Mouse (Mus musculus): Measurements from ENCODE around the gene Aptx.

Aptx gene

DNA sequence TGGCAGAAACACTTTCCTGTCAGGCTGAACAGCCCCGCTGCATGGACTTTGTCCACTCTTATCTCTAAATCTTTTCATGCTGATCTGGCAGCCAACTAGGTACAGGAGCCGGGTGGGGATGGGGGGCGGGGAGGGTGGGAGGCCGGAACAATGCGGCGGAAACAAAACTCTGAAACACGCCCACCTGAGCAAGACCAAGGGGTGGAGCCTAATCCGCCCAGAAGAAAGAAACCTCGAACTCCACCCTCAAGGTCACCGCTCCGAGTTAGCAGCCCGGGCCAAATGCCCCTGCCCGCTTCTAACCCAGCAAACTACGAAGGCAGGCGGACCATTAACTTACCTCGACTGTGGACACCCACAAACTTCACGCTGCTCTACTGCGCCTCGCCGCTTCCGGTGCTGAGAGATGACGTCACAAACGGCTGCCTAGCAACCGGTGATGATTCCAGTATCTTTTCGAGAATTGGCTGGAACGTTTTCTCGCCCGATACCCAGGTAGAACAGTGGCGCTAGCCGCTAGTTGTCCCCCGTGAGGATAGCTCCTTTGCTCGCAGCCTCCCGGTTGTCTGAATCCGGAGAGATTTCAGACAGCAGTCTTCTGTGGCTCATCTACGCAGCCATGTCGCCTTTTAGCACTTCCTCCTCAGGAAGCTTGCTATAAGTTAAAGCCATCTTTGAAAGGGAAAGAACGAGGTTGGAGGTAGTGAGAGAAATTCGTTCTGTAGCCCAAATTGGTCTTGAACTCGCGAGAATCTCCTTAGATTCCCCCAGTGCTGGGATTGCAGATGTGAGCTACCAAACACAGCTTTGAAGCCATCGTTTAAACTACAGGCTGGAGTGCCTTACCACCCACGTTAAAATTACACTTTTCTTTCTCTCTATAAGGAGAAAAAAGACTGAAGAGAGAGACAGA, at the start of gene Aptx:
Gene Aptx, minus strand, starts transcription at position 398 of the 913 bp plus-strand sequence.
- in situ Hi-C loops (cut with MboI, MseI): loop anchor here (10.0 kb wide), 3 partner anchors 438 to 1042 kb away; partner anchors contain the start of genes Kif24, Nudt2, Smim27 and Topors

DNA sequence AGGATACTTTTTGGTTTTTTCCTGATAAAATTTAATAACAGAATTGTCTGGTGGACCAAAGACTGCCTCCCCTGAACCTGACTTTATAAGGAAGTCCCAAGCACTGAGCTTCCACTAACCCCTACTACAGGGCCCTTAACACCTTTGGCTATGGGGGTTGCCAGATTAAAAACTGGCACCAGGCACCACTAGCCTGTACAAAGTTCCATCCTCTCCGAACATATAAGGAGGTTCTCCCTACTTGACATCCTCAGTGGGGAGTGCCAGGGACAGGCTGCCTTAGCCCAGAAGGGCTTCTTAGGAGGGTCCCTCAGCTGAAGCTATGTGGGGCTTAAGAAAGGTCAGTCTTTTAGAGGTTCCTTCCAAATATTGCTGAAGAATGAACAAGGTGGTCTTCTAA, 32.4 kb upstream of the Aptx start:
- in situ Hi-C loops (cut with MboI, MseI): loop anchor here (10.0 kb wide), 1 partner anchor 469 kb away; no protein-coding TSS in a partner anchor

DNA sequence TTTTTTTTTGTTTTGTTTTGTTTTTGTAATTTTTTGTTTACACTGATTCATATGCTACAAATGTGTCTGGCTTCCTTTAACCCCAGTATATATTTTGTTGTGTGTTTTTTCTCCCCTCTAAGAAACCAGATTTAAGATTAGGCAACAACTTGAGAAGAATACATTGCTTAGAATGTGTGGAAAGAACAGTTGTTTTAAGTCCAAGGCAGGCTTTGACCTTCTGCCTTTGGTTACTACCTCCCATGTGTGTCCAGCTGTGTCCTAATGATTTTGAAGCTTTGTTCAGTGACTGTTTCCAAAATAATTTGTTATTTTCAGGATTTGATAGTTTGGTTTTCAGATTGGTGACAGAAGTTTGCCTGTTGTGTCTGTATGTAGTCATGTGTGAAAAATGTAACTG, 28.3 kb upstream of the Aptx start:
- in situ Hi-C loops (cut with MboI, MseI): loop anchor here (10.0 kb wide), 1 partner anchor 474 kb away; no protein-coding TSS in a partner anchor

- in situ Hi-C loops (cut with MboI, MseI): no loop called here
Measured at GRCm38 (mm10) chr4:40727247-40727646, 24.3 kb upstream of the Aptx start.

DNA sequence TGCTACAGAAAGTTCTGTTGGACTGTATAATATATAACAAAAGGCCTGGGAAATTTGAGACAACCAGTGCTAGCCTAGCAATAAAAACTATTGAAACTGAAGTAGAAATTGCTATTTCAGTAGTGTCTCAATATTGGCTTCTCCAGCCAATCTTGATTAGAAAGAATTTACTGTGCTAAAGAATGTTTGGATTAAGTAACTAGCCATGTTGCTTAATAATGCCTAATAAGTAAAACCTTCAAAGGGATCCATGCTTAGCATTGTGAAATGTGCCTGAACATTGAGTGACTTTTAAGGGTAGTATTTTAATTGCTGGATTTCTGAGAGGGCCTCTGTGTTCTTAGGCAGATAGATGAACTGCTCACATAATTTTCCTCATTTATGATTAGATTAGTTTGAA, 22.6 kb upstream of the Aptx start:
- in situ Hi-C loops (cut with MboI, MseI): no loop called here

DNA sequence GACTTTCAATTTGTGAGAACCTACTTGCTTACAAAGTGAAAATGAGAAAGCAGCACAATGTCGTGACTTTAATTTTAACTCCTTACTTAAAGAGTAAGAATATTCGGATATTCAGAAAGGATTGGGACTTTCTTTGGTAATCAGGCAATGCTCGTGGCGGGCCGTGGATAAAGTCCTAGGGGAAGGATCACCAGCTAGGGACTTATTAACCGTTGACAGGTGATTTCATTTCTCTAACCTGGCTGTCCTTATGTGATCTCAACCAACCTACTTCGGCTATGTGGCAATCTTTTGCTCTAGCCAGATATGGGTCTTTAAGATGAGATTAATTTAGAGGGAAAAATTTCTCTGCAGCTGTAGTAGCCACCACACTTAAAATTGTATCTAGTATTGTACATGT, 22.1 kb upstream of the Aptx start:
- in situ Hi-C loops (cut with MboI, MseI): no loop called here

DNA sequence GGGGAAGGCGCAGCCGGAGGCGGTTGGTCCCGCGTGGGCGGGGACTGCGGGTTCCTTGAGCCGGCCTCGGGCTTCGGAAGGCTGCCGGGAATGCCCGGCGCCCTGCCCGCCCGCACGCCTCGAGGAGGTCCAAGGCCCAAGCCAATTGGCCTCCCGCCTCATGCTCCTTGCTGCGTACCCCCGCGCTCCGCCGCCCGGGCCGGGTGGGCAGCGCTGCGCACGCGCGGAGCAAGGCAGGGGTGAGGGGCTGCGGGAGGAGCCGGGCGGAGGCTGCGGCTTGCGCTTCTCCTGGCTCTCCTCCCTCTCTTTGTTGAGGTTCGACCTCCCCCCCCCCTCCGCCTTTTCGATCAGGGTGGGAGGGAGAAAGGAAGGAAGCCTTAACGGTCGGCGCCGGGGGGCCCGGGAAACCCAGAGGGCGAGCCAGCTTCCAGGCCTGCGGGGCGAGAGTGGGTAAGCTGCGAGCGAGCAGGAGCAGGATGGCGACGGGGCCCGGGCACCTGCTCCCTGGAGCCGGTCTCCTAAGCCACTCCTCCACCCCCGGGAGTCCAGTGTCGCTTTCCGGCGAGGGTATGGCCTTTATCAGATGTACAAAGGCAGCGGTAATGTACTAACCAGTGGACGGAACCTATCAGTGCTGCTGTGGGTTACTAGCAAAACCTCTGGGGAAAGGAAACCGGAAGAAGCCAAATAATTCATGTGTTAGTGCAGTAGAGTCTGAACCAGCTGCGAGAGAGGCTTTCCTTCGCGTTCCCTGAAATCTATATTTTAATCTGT, 19.9 kb upstream of the Aptx start:
- in situ Hi-C loops (cut with MboI, MseI): no loop called here

DNA sequence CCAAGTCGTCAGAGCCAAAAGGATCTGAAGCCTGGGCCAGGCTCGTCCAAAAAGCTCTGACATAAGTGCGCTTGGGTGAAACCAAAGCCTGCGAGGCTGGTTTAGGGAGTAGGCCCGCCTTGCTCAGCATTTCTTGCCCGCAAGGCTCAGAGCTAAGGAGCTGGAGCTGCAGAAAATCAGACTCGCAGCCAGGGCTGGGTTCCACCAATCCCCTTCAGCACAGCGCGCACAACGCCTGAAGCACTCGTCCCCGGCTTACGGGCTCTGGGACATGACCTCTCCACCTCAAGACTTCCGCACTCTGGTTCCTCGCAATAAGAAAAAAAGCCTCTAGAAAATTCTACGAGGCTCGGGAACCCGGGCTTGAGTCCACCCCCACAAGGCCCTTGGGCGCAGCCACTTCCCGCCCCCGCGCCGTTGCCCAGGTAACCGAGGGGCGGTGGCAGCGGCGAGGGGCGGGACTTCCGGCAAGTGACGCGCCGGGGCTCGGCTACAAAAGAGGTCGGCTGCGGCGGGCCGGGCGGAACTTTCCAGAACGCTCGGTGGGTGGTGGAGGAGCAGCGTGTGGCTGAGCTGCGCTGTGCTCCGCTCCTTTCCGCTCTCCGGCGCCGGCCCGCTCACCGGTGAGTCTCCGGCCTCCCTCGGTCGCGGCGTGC, 19.1 kb upstream of the Aptx start, which contains the start of gene Dnaja1:
Gene Dnaja1, plus strand, starts transcription at position 140 of the 656 bp plus-strand sequence.
- in situ Hi-C loops (cut with MboI, MseI): no loop called here

GRCm38 (mm10) chr4:40720910-40721309, 17.9 kb upstream of the Aptx start:
- in situ Hi-C loops (cut with MboI, MseI): no loop called here

GRCm38 (mm10) chr4:40717141-40717540, 14.1 kb upstream of the Aptx start:
- in situ Hi-C loops (cut with MboI, MseI): no loop called here

DNA sequence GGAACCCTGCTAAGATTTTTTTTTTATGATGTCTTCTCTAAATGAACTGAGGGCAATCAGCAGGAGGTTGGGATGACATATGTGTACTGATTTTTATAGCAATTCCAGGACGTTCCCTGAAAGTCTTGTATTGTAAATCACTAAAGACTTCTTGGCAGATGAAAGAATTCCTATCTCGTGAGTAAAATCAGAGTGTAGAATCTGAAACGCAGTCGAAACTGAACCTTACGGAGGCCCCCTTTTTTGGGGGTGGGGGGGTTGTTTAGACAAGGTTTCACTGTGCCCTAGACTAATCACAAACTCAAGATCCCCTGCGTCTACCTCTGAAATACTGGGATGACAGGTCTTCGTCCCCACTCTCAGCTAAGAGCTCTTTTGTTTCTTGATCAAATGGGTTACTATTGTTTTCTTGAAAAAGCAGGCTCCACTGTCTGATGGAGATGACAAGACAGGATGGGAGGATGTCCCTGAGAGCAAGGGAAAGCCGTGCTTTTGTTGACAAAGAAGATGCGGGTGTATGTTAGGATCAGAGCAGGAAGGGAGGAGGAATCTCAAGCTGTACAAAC, 799 bp upstream of the Aptx start:
- in situ Hi-C loops (cut with MboI, MseI): loop anchor here (10.0 kb wide), 3 partner anchors 439 to 1041 kb away; partner anchors contain the start of genes Kif24, Nudt2, Smim27 and Topors

GRCm38 (mm10) chr4:40701796-40702195, 1.2 kb downstream of the Aptx start:
- in situ Hi-C loops (cut with MboI, MseI): loop anchor here (10.0 kb wide), 3 partner anchors 437 to 1043 kb away; partner anchors contain the start of genes Kif24, Nudt2, Smim27 and Topors

DNA sequence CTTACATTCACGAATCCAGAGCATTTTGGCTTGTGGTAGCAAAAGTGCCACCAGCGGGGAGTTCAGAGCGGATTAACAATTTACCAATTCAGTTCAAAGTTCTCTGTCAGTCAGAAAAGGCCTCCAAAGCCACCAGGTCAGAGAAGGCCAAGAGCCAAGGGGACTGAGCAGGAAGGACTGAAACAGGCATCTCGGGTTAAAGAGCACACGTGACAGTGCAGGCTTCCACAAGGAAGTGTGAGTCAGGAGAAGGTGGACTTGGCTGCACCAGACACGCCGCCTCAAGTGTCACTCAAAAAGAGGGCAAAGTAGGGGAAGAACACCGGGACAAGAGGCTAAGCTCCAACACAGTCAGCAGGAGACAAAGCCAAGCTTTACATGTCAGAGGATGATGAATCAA, 2.8 kb downstream of the Aptx start:
- in situ Hi-C loops (cut with MboI, MseI): loop anchor here (10.0 kb wide), 3 partner anchors 435 to 1045 kb away; partner anchors contain the start of genes Kif24, Nudt2, Smim27 and Topors

- in situ Hi-C loops (cut with MboI, MseI): no loop called here
Measured at GRCm38 (mm10) chr4:40697059-40697458, 5.9 kb downstream of the Aptx start.

GRCm38 (mm10) chr4:40691100-40691499, 11.9 kb downstream of the Aptx start:
- in situ Hi-C loops (cut with MboI, MseI): no loop called here

DNA sequence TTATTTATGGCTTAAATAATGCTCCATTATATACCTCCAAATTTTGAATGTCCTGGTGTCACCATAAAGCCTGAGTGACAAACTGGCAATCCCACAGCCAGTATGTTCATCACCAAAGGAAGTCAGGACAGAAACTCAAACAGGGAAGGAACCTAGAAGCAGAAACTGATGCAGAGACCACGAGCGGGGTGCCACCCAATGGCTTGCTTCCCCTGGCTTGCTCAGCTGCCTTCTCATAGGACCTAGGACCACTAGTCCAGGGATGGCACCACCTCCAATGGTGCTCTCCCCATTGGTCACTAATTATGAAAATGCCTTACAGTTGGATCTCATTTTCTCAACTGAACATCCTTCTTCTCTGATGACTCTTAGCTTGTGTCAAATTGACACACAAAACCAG, 19.7 kb downstream of the Aptx start:
- in situ Hi-C loops (cut with MboI, MseI): loop anchor here (5.0 kb wide), 1 partner anchor 386 kb away; no protein-coding TSS in a partner anchor

GRCm38 (mm10) chr4:40682359-40682758, 20.6 kb downstream of the Aptx start:
- in situ Hi-C loops (cut with MboI, MseI): loop anchor here (5.0 kb wide), 1 partner anchor 385 kb away; no protein-coding TSS in a partner anchor

- in situ Hi-C loops (cut with MboI, MseI): loop anchor here (5.0 kb wide), 1 partner anchor 385 kb away; no protein-coding TSS in a partner anchor
Measured at GRCm38 (mm10) chr4:40681908-40682307, 21.1 kb downstream of the Aptx start.

DNA sequence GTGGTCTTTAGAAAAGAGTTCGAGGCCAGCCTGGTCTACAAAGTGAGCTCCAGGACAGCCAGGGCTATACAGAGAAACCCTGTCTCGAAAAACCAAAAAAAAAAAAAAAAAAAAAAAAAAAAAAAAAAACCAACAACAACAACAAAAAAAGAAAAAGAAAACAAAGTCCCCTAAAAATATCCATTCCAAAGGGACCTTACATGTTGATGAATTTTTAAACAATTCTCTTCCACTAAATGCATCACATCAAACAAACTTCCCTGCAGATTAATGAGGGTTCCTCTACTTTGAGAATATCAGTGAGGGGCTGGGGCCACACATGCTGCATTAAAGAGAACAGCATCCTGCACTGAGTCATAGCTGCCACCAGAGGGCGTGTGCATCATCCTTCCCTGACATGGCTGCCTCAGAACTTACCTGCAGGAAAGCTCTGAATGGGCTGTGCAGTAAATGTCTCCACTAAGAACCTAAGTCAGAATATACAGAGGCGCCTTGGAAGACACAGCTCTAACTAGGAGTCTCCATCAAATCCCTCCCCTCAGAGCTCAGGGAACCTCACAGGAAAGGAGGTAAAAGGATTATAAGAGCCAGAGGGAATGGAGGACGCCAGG, 22.6 kb downstream of the Aptx start:
- in situ Hi-C loops (cut with MboI, MseI): loop anchor here (5.0 kb wide), 1 partner anchor 383 kb away; no protein-coding TSS in a partner anchor

- in situ Hi-C loops (cut with MboI, MseI): loop anchor here (5.0 kb wide), 1 partner anchor 545 kb away; no protein-coding TSS in a partner anchor
Measured at GRCm38 (mm10) chr4:40677132-40677531, 25.9 kb downstream of the Aptx start.
